Mouse (Mus musculus): Measurements from ENCODE around the gene Lpcat2b. TPM values are rescaled to one million over a fixed set of nuclear protein-coding genes. Genes with fewer than 3 reads are reported as not detected.

Gene Lpcat2b
- polyA plus RNA-seq, 1 experiment from 2014 or later, result not detected

- 80% methylated on average over 4 of the region's 4 CpGs for WGBS
- ATAC-seq (ENCODE audit: insufficient read depth, low FRiP score), result no peak
Observed at GRCm38 (mm10) chr5:107467098-107467497, 35.7 kb downstream of the Lpcat2b start.

GRCm38 (mm10) chr5:107470600-107471329 is 39.4 kb downstream of the Lpcat2b start:
- H3K4me2 ChIP-seq (ENCODE audit: low read depth, low read length), result no peak overlapping the region
- H3K9ac ChIP-seq (ENCODE audit: low read length), result no peak overlapping the region
- WGBS, result 67% methylated on average over 10 of the region's 10 CpGs
- no peaks in the 10 kb centered on the region for H3K27me3 ChIP-seq (ENCODE audit: control insufficient read depth, insufficient read depth, low read length)
- no peaks in the 10 kb centered on the region for H3K36me3 ChIP-seq (ENCODE audit: control insufficient read depth, insufficient read depth, low read length)
- no peak overlapping the region for H3K27ac ChIP-seq (ENCODE audit: low read length)
- no peaks in the 10 kb centered on the region for H3K4me1 ChIP-seq (ENCODE audit: control insufficient read depth, insufficient read depth, low read length)
- H3K9me3 ChIP-seq (replicated peaks; ENCODE audit: control insufficient read depth, low read length), result no peaks in the 10 kb centered on the region
- ATAC-seq (ENCODE audit: insufficient read depth, low FRiP score), result no peak
- H3K4me3 ChIP-seq (replicated peaks; ENCODE audit: low read length), result no peak overlapping the region

More at GRCm38 (mm10) chr5:107467098-107467497, 35.7 kb downstream of the Lpcat2b start:
- Histone ChIP-seq H3K36me3 (ENCODE audit: control insufficient read depth, insufficient read depth, low read length) (no peaks in the 10 kb centered on the region), H3K9me3 (replicated peaks; ENCODE audit: control insufficient read depth, low read length) (no peaks in the 10 kb centered on the region), H3K9ac (ENCODE audit: low read length) (no peak overlapping the region), H3K4me3 (replicated peaks; ENCODE audit: low read length) (no peak overlapping the region), H3K4me1 (ENCODE audit: control insufficient read depth, insufficient read depth, low read length) (no peaks in the 10 kb centered on the region), H3K4me2 (ENCODE audit: low read depth, low read length) (no peak overlapping the region), H3K27me3 (ENCODE audit: control insufficient read depth, insufficient read depth, low read length) (no peaks in the 10 kb centered on the region), H3K27ac (ENCODE audit: low read length) (no peak overlapping the region)

GRCm38 (mm10) chr5:107480194-107480593 is 48.8 kb downstream of the Lpcat2b start:
- H3K4me2 ChIP-seq (ENCODE audit: low read depth, low read length), result no peak overlapping the region
- WGBS, result 83% methylated on average over 2 of the region's 2 CpGs

More at GRCm38 (mm10) chr5:107480194-107480593, 48.8 kb downstream of the Lpcat2b start:
- Histone ChIP-seq H3K4me3 (replicated peaks; ENCODE audit: low read length) (no peak overlapping the region), H3K27ac (ENCODE audit: low read length) (no peak overlapping the region), H3K4me1 (ENCODE audit: control insufficient read depth, insufficient read depth, low read length) (no peaks in the 10 kb centered on the region), H3K36me3 (ENCODE audit: control insufficient read depth, insufficient read depth, low read length) (no peaks in the 10 kb centered on the region), H3K9me3 (replicated peaks; ENCODE audit: control insufficient read depth, low read length) (no peaks in the 10 kb centered on the region), H3K9ac (ENCODE audit: low read length) (no peak overlapping the region), H3K27me3 (ENCODE audit: control insufficient read depth, insufficient read depth, low read length) (no peaks in the 10 kb centered on the region)
- no peak for ATAC-seq (ENCODE audit: insufficient read depth, low FRiP score)

Other genes with a start within 250 kb of the Lpcat2b start
- gene Tgfbr3, start 141.9 kb upstream of the Lpcat2b start, polyA plus RNA-seq (2015; fragmentation: Nextera tagmentation; extraction: Ambion mirVana), result 29.5 and 31.1 TPM in 2 replicates
- gene Brdt, start 100.4 kb upstream of the Lpcat2b start, polyA plus RNA-seq (2015; fragmentation: Nextera tagmentation; extraction: Ambion mirVana), result 2.2 and 2.4 TPM in 2 replicates
- 1.4 and 1.8 TPM in 2 replicates for gene Ephx4, start 28.8 kb upstream of the Lpcat2b start, polyA plus RNA-seq (2015; fragmentation: Nextera tagmentation; extraction: Ambion mirVana)
- gene Btbd8, start 6.4 kb downstream of the Lpcat2b start, polyA plus RNA-seq (2015; fragmentation: Nextera tagmentation; extraction: Ambion mirVana), result 3.6 and 3.8 TPM in 2 replicates
- 0.20 and 0.46 TPM in 2 replicates for gene Gm42669, start 76.1 kb downstream of the Lpcat2b start, polyA plus RNA-seq (2015; fragmentation: Nextera tagmentation; extraction: Ambion mirVana)
- 0.06 and 0.09 TPM in 2 replicates for gene 1700028K03Rik, start 103.2 kb downstream of the Lpcat2b start, polyA plus RNA-seq (2015; fragmentation: Nextera tagmentation; extraction: Ambion mirVana)
- gene Rpap2, start 165.8 kb downstream of the Lpcat2b start, polyA plus RNA-seq (2015; fragmentation: Nextera tagmentation; extraction: Ambion mirVana), result 16.3 and 19.4 TPM in 2 replicates
- 20.9 and 25.8 TPM in 2 replicates for gene Glmn, start 166.3 kb downstream of the Lpcat2b start, polyA plus RNA-seq (2015; fragmentation: Nextera tagmentation; extraction: Ambion mirVana)

Data from stomach, embryonic 16.5 days (tissue).